Mouse (Mus musculus) olfactory bulb, adult 2 months (tissue): ENCODE measurements at regions not wholly inside any gene's neighbourhood (a gene's known extent, or its start where the extent isn't known, plus 50 kb on each side); places are given as distances from the start of the nearest gene placed in this dataset.

Experiments used
- CTCF ChIP-seq: fragments of 200-500 bp; IDR thresholded peaks from 2 replicates; pipeline ENCODE4 v1.5.1; 2012; ENCODE audit warnings: low read depth, mild to moderate bottlenecking, low read length, moderate library complexity; ENCODE audit not compliant: insufficient read depth
- POLR2A ChIP-seq: fragments of 200-500 bp; IDR thresholded peaks from 2 replicates; pipeline ENCODE4 v1.6.1; 2012; ENCODE audit warnings: mild to moderate bottlenecking, low read depth, low read length, moderate library complexity; ENCODE audit not compliant: insufficient read depth

DNA sequence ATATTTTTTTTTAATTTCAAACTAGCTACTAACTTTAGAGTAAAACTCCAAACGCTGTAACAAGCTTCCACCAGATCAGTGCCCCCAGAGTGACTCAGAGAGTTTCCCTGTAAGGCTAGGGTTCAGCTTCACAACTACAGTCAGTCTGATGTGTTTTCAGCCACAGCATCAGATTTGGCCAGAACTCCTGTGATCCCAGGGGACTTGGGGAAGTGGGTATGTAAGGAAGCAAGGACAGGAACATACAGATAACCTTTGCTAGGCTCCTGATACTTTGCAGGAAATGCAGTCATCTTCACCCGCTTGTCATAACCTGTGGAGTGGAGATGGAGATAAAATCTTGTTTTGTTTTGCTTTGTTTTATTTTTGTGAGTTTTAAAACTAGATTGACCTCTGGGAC, 517.5 kb upstream of the A1bg start:
- TF ChIP-seq POLR2A (no peak), CTCF (no peak)
